Mouse (Mus musculus) liver, embryonic 11.5 days (tissue): ENCODE results near the gene Olfr1507. TPM values are rescaled to one million over a fixed set of nuclear protein-coding genes. Genes with fewer than 3 reads are reported as not detected.

Experiments
- polyA plus RNA-seq: library from polyadenylated mRNA; unstranded; fragments of >200 nt; fragmentation: Nextera tagmentation; extraction: Ambion mirVana; gene quantifications from 2 replicates; pipeline ENCODE4 v1.2.1, GENCODE M21; 2014

Gene Olfr1507
- polyA plus RNA-seq, 1 experiment from 2014 or later, result not detected

Other genes with a start within 250 kb of the Olfr1507 start
- 34.5 and 38.0 TPM in 2 replicates for gene Chd8, start 238.0 kb downstream of the Olfr1507 start, polyA plus RNA-seq
- 35.7 and 44.6 TPM in 2 replicates for gene Tox4, start 216.6 kb downstream of the Olfr1507 start, polyA plus RNA-seq
- gene Rab2b, start 216.2 kb downstream of the Olfr1507 start, polyA plus RNA-seq, result 9.8 and 10.6 TPM in 2 replicates
- 44.7 and 52.2 TPM in 2 replicates for gene Mettl3, start 190.6 kb downstream of the Olfr1507 start, polyA plus RNA-seq
- 9.8 and 11.6 TPM in 2 replicates for gene Sall2, start 167.0 kb downstream of the Olfr1507 start, polyA plus RNA-seq
- gene Olfr1513, start 139.3 kb downstream of the Olfr1507 start, polyA plus RNA-seq, result not detected in 2 replicates
- gene Olfr1512, start 116.6 kb downstream of the Olfr1507 start, polyA plus RNA-seq, result not detected in 2 replicates
- not detected in 2 replicates for gene Olfr1511, start 98.4 kb downstream of the Olfr1507 start, polyA plus RNA-seq
- not detected in 2 replicates for gene Olfr1510, start 81.4 kb downstream of the Olfr1507 start, polyA plus RNA-seq
- gene Olfr1509, start 52.8 kb downstream of the Olfr1507 start, polyA plus RNA-seq, result not detected in 2 replicates
- gene Olfr1508, start 28.3 kb downstream of the Olfr1507 start, polyA plus RNA-seq, result not detected in 2 replicates